Mouse (Mus musculus): Measurements from ENCODE around the gene Casc1. TPM values are rescaled to one million over a fixed set of nuclear protein-coding genes. Genes with fewer than 3 reads are reported as not detected.
A peak's percentile ranks its signal among the peaks of the same experiment; 100 is the strongest.

Casc1 gene
- polyA plus RNA-seq, 1 experiment = 0.35 TPM

DNA sequence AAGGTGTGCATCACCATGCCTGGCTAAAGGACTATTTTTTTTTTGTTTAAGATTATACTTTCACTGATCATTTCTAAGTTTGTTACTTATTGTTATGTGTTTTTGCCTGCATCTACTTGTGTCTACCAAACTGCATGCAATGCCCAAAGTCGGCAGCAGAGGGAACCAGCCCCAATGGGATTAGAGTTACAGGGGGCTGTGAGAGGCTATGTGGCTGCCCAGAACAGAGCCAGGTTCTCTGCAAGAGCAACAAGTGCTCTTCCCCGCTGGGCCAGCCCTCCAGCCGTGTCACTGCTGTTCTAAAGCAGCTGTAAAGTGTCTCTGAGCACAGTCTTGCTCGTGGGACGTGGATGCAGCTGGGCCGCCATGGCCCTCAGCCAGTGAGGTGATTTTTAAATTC is 31.1 kb downstream of the Casc1 start:
- Histone ChIP-seq H3K4me3 (ENCODE audit: insufficient read depth, low read length) (no peak overlapping the region), H3K4me1 (ENCODE audit: control insufficient read depth, insufficient read depth, low read length) (no peaks in the 10 kb centered on the region), H3K27ac (ENCODE audit: insufficient read depth, low read depth, low read length) (no peak overlapping the region)
- peak; percentile 17; the same call in 1 of the 2 replicates for TF ChIP-seq CTCF (IDR thresholded peaks at IDR 0.05; ENCODE audit: low read depth, low read length)
- no peak for TF ChIP-seq POLR2A (IDR thresholded peaks at IDR 0.05; ENCODE audit: borderline replicate concordance, low read depth, low read length)

DNA sequence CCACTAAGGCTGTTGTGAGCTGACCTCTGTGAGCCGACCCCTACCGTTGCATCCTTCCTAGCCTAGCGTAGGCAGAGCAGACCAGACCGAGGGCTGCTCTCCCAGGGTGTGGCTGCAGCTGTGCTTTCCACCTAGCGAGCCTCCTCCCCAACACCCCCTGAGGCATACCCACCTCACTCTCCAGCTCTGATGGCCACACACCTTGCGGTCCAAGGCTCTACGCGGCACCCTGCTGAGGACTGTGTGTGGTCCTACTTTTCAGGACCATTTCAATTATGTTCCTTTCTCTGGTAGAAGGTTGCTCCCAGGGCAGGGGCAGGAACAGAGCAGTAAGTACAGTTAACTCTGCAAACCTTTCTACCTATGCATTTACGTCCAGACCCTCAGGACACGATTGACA is 34.3 kb downstream of the Casc1 start:
- Histone ChIP-seq H3K4me1 (ENCODE audit: control insufficient read depth, insufficient read depth, low read length) (no peaks in the 10 kb centered on the region), H3K4me3 (ENCODE audit: insufficient read depth, low read length) (no peak overlapping the region), H3K27ac (ENCODE audit: insufficient read depth, low read depth, low read length) (no peak overlapping the region)
- no peak for TF ChIP-seq POLR2A (IDR thresholded peaks at IDR 0.05; ENCODE audit: borderline replicate concordance, low read depth, low read length)
- TF ChIP-seq CTCF (IDR thresholded peaks at IDR 0.05; ENCODE audit: low read depth, low read length) = no peak

DNA sequence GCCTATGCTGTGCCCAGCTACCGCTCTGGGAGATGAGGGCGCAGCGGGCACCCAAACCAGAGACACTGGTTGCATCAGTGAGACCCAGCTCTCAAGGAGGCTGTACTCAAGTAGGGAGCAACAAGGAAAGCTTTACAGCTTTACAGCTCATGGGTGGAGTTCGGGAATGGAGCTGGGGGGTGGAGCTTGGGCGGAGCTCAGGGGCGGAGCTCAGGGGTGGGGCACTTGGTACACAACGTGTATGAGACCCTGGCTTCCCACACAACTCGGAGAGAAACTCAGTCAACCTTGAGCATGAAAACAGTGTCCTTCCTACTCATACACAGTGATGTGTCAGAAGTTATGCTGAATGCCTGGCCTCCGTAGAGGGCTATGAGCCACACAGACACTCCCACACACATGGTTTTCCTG is 35.2 kb downstream of the Casc1 start:
- TF ChIP-seq CTCF (IDR thresholded peaks at IDR 0.05; ENCODE audit: low read depth, low read length) = no peak
- TF ChIP-seq POLR2A (IDR thresholded peaks at IDR 0.05; ENCODE audit: borderline replicate concordance, low read depth, low read length) = no peak

DNA sequence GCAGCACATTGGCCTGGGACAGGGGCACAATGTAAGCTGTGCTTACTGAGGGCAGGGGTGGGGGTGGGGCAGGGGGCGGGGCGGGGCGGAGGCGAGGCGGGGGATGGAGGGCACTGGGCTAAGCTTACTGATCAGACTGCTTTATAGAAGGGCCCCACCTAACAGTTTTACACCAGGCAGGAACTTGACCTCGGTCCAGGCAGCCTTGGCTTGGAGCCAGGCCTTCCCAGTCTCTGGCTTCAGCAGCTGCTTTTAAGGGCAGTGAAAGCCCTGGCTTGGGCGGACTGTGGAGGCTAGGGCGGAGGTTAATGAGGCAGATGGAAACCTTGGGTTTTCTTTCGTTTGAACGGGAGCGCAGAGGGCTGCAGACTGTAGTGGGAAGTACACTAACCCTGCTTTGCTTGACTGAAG is 37.0 kb downstream of the Casc1 start:
- Histone ChIP-seq H3K4me1 (ENCODE audit: control insufficient read depth, insufficient read depth, low read length) (no peaks in the 10 kb centered on the region), H3K27ac (ENCODE audit: insufficient read depth, low read depth, low read length) (no peak overlapping the region), H3K4me3 (ENCODE audit: insufficient read depth, low read length) (no peak overlapping the region)
- TF ChIP-seq POLR2A (IDR thresholded peaks at IDR 0.05; ENCODE audit: borderline replicate concordance, low read depth, low read length) = no peak
- no peak for TF ChIP-seq CTCF (IDR thresholded peaks at IDR 0.05; ENCODE audit: low read depth, low read length)

More for the DNA sequence above, 35.2 kb downstream of the Casc1 start:
- H3K27ac ChIP-seq (ENCODE audit: insufficient read depth, low read depth, low read length) = no peak overlapping the region
- H3K4me1 ChIP-seq (ENCODE audit: control insufficient read depth, insufficient read depth, low read length) = no peaks in the 10 kb centered on the region
- no peak overlapping the region for H3K4me3 ChIP-seq (ENCODE audit: insufficient read depth, low read length)

DNA sequence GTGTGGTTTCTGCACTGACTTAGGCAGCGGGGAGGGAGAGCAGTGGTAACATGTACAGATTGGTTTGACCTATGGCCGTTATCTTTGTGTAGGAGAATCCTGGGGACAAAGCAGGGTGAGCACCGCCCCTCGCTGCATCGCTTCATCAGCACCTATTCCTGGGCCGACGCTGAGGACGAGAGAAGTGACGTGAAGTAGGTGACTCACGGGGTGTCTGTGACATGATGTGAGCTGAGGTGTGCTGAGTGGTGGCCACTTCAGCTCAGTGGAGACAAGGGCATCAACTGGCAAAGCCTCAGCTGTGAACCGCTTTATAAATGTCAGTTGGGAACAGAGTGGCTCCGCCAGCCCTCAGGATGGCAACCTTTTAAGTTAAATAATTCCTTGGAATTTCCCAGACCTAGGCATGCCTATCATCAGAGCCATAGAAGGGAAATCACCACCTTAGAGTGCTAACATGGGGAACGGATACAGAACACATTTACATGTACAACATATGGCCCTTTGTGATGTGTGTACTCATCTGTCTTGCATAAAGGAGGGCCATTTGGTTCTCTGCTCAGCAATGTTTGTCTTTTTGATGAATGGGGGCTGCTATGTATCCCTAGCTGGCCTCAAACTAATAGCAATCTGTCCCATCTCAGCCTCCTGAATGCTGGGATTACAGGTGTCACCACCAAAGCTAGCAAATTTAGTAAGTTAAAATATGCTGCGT is 38.8 kb downstream of the Casc1 start:
- H3K27ac ChIP-seq (ENCODE audit: insufficient read depth, low read depth, low read length) = no peak overlapping the region
- H3K4me3 ChIP-seq (ENCODE audit: insufficient read depth, low read length) = no peak overlapping the region
- no peaks in the 10 kb centered on the region for H3K4me1 ChIP-seq (ENCODE audit: control insufficient read depth, insufficient read depth, low read length)
- TF ChIP-seq POLR2A (IDR thresholded peaks at IDR 0.05; ENCODE audit: borderline replicate concordance, low read depth, low read length) (no peak), CTCF (IDR thresholded peaks at IDR 0.05; ENCODE audit: low read depth, low read length) (no peak)

DNA sequence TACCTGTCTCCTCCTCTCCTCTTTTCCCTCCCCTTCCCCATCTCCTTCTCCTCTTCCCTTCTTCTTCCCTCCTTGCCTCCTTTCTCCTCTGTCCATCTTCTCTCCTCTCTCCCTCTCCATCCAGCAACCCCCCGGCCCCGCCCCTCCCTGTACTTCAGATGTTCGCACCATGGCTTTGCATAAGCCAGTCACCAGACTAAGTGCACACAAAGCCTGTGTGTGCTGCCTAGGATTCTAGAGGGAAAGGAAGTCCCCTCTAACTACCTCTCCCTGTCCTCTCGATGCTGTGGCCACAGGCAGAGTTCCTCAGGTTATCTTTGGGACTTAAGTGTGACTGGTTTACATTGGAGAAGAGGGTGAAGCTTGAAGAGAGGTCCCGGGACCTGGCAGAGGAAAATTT is 50.2 kb downstream of the Casc1 start:
- H3K4me3 ChIP-seq (ENCODE audit: insufficient read depth, low read length) = no peak overlapping the region
- TF ChIP-seq CTCF (IDR thresholded peaks at IDR 0.05; ENCODE audit: low read depth, low read length) (no peak), POLR2A (IDR thresholded peaks at IDR 0.05; ENCODE audit: borderline replicate concordance, low read depth, low read length) (no peak)
- H3K4me1 ChIP-seq (ENCODE audit: control insufficient read depth, insufficient read depth, low read length) = peaks cover 11% of the 10 kb centered on the region
- H3K27ac ChIP-seq (ENCODE audit: insufficient read depth, low read depth, low read length) = no peak overlapping the region

DNA sequence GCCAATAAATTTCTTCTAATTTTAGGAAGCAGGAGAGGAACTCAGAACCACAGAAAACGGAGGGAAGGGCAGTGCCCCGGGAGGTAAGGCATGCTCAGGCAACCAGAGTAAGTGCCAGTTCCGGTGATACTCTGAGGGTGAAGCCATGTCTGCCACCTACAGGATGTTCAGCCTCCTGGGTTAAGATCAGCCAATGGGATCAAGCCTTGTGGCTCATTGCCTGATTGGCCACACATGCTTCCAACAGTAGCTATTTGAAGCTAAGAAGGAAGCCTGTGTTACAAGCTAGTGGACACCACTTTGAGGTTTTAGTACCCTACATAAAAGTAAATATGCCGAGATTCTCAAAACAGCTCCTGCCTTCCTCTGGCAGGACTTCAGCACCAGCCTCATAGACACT is 52.2 kb downstream of the Casc1 start:
- TF ChIP-seq CTCF (IDR thresholded peaks at IDR 0.05; ENCODE audit: low read depth, low read length) (no peak), POLR2A (IDR thresholded peaks at IDR 0.05; ENCODE audit: borderline replicate concordance, low read depth, low read length) (no peak)
- peaks cover 11% of the 10 kb centered on the region for H3K4me1 ChIP-seq (ENCODE audit: control insufficient read depth, insufficient read depth, low read length)
- H3K27ac ChIP-seq (ENCODE audit: insufficient read depth, low read depth, low read length) = no peak overlapping the region
- no peak overlapping the region for H3K4me3 ChIP-seq (ENCODE audit: insufficient read depth, low read length)

DNA sequence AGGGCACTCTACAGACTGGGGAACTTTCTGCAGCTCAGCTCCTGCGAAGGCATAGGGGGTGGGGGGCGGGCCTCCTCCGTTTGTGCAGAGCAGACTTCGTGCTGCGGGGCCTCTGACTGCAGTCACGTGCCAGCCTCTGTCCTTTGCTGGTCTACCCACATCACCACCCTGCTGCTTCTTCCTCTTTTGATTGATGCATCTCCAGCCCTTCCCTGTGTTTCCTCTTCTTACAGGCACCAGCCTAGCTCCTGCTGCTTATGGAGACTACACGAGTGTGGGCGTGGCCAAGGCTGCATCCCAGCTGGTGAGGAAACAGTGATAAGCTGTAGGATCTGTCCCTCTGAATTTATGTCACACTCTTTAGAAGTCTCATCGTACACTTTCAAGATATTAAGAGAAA is 61.8 kb downstream of the Casc1 start:
- Histone ChIP-seq H3K4me1 (ENCODE audit: control insufficient read depth, insufficient read depth, low read length) (peaks cover 12% of the 10 kb centered on the region), H3K4me3 (ENCODE audit: insufficient read depth, low read length) (no peak overlapping the region), H3K27ac (ENCODE audit: insufficient read depth, low read depth, low read length) (peak overlapping the region; percentile 82)
- TF ChIP-seq POLR2A (IDR thresholded peaks at IDR 0.05; ENCODE audit: borderline replicate concordance, low read depth, low read length) = no peak
- TF ChIP-seq CTCF (IDR thresholded peaks at IDR 0.05; ENCODE audit: low read depth, low read length) = no peak

DNA sequence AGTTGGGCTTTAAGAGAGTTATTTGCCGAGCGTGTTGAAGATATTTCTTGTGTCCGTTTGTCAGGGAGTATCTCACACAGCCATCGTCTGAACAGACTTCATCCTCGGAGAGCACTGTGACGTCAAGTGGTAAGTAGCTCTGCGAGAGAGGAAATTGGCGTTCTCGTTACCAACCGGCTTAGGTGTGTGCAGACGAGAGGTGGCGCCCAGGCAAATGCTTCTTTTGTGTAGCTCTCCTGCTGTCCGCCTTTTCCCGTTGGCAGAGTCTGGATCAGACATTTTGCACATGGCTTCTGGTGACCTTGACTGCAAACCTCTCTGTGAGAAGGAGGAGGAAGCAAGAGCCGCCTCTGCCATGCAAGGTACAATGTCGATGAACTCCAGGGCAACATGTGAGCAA is 63.1 kb downstream of the Casc1 start:
- H3K27ac ChIP-seq (ENCODE audit: insufficient read depth, low read depth, low read length) = no peak overlapping the region
- peaks cover 12% of the 10 kb centered on the region for H3K4me1 ChIP-seq (ENCODE audit: control insufficient read depth, insufficient read depth, low read length)
- H3K4me3 ChIP-seq (ENCODE audit: insufficient read depth, low read length) = no peak overlapping the region
- no peak for TF ChIP-seq CTCF (IDR thresholded peaks at IDR 0.05; ENCODE audit: low read depth, low read length)
- no peak for TF ChIP-seq POLR2A (IDR thresholded peaks at IDR 0.05; ENCODE audit: borderline replicate concordance, low read depth, low read length)

DNA sequence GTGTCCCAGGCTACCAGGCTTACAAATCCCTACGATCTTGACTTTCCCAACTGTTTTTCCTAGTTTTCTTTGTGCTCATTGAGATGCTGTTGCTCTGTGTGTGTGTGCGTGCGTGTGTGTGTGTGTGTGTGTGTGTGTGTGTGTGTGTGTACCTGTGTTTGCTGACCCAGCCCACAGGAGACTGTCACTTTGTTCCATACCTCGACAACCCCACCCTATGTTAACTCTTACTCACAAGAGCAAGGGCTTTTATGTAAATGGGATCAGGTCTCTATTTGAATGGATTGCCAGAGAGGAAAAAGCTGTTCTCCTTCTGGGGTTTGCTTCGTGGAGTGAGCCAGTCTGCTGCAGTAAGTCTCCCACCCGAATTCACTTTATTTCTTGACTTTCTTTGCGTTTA is 65.6 kb downstream of the Casc1 start:
- TF ChIP-seq CTCF (IDR thresholded peaks at IDR 0.05; ENCODE audit: low read depth, low read length) (no peak), POLR2A (IDR thresholded peaks at IDR 0.05; ENCODE audit: borderline replicate concordance, low read depth, low read length) (no peak)

More for the DNA sequence above, 65.6 kb downstream of the Casc1 start:
- Histone ChIP-seq H3K27ac (ENCODE audit: insufficient read depth, low read depth, low read length) (no peak overlapping the region), H3K4me1 (ENCODE audit: control insufficient read depth, insufficient read depth, low read length) (peaks cover 36% of the 10 kb centered on the region), H3K4me3 (ENCODE audit: insufficient read depth, low read length) (no peak overlapping the region)
